Mouse (Mus musculus) embryonic facial prominence, embryonic 13.5 days (tissue): ENCODE data around the gene Lhfp. TPM values are rescaled to one million over a fixed set of nuclear protein-coding genes. Genes with fewer than 3 reads are reported as not detected.
"Not testable (repeated sequence)": the region's sequence is repeated elsewhere in the genome, so short reads cannot be mapped to it uniquely, and the experiment has no call there.

Experiments used
- ATAC-seq: fragments of 200-750 bp; cut with Nextera tagmentation; 2 replicates; pipeline ENCODE4 v1.8.0; 2017; ENCODE audit warnings: low read depth; ENCODE audit not compliant: insufficient number of reproducible peaks, insufficient read depth, low FRiP score, low TSS enrichment
- H3K27ac ChIP-seq: fragments of 300-500 bp; sonication (generic); 2 replicates; pipeline ENCODE4 v1.5.1; 2015; ENCODE audit warnings: moderate library complexity, mild to moderate bottlenecking, inconsistent platforms
- H3K27me3 ChIP-seq: fragments of 300-500 bp; sonication (generic); 2 replicates; pipeline ENCODE4 v1.6.1; 2015; ENCODE audit warnings: mild to moderate bottlenecking, inconsistent platforms
- H3K36me3 ChIP-seq: fragments of 300-500 bp; sonication (generic); 2 replicates; pipeline ENCODE4 v1.6.1; 2015; ENCODE audit warnings: mild to moderate bottlenecking, inconsistent platforms
- H3K4me1 ChIP-seq: fragments of 300-500 bp; sonication (generic); 2 replicates; pipeline ENCODE4 v1.6.1; 2015; ENCODE audit warnings: inconsistent platforms
- H3K4me2 ChIP-seq: fragments of 300-500 bp; sonication (generic); 2 replicates; pipeline ENCODE4 v1.6.1; 2015; ENCODE audit warnings: moderate library complexity, mild to moderate bottlenecking, inconsistent platforms
- H3K4me3 ChIP-seq: fragments of 300-500 bp; sonication (generic); 2 replicates; pipeline ENCODE4 v1.5.1; 2015; ENCODE audit warnings: mild to moderate bottlenecking, inconsistent platforms
- H3K9ac ChIP-seq: fragments of 300-500 bp; sonication (generic); 2 replicates; pipeline ENCODE4 v1.6.1; 2015; ENCODE audit warnings: mild to moderate bottlenecking, inconsistent platforms
- H3K9me3 ChIP-seq: fragments of 300-500 bp; sonication (generic); 2 replicates; pipeline ENCODE4 v1.6.1; 2016; ENCODE audit warnings: inconsistent platforms
- WGBS: fragments of 180-500 bp; shearing (Covaris S2); methylation state at CpG from one replicate; pipeline ENCODE4 v1.1.7; 2015; ENCODE audit warnings: mixed read lengths; 5-methylcytosine and 5-hydroxymethylcytosine counted together
- polyA plus RNA-seq: library from polyadenylated mRNA; unstranded; fragments of >200 nt; fragmentation: Nextera tagmentation; extraction: Ambion mirVana; gene quantifications from 2 replicates; pipeline ENCODE4 v1.2.1, GENCODE M21; 2015

The Lhfp gene
- polyA plus RNA-seq, 1 experiment from 2014 or later = 44.7 TPM

DNA sequence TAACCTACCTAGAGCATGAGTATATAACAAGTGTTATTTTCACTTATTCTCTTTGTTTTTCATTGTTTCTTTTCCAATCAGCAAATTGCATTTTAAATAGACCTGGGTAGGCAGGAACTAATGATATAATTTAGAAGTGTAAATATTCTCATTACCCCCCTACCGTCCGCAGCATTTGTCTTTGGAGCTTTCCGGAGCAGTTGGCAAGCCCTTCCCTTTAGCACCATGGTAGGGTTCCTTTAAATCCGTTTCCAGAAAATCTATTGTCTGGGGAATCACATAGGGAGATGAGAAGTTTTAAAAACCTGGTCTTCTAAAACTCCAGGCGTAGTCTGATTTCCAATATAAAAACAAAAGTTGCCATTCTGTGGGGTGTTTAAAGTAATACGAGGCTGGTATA, 59.5 kb downstream of the Lhfp start:
- Histone ChIP-seq H3K36me3 (no peaks in the 10 kb centered on the region), H3K27me3 (no peaks in the 10 kb centered on the region), H3K27ac (no peak overlapping the region), H3K9me3 (no peaks in the 10 kb centered on the region), H3K4me3 (no peak overlapping the region), H3K9ac (no peak overlapping the region), H3K4me2 (no peak overlapping the region), H3K4me1 (peaks cover 27% of the 10 kb centered on the region)
- ATAC-seq = no peak
- WGBS = 70% methylated on average over 6 of the region's 6 CpGs

DNA sequence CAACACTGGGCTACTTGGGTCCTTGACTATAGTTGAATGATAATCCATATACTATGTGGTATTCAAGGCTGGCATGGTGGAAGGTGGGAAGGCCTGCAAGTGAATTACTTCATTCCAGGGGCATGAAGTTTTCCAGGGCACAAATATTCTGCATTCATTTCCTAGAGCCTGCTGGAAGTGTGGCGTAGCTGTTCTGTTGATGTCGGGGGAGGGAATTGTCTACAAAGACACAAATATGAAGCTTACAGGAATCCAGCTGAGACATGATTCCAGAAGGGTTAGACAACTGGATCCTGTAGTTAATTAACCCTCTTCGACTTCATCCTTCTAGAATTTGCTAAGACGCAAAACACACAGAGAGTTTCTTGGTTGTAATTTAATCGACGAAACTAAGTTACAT, 60.4 kb downstream of the Lhfp start:
- WGBS = 29% methylated on average over 6 of the region's 6 CpGs
- Histone ChIP-seq H3K27me3 (no peaks in the 10 kb centered on the region), H3K4me3 (no peak overlapping the region), H3K9ac (no peak overlapping the region), H3K9me3 (no peaks in the 10 kb centered on the region), H3K27ac (no peak overlapping the region), H3K36me3 (no peaks in the 10 kb centered on the region), H3K4me1 (peaks cover 27% of the 10 kb centered on the region), H3K4me2 (no peak overlapping the region)
- ATAC-seq = no peak

DNA sequence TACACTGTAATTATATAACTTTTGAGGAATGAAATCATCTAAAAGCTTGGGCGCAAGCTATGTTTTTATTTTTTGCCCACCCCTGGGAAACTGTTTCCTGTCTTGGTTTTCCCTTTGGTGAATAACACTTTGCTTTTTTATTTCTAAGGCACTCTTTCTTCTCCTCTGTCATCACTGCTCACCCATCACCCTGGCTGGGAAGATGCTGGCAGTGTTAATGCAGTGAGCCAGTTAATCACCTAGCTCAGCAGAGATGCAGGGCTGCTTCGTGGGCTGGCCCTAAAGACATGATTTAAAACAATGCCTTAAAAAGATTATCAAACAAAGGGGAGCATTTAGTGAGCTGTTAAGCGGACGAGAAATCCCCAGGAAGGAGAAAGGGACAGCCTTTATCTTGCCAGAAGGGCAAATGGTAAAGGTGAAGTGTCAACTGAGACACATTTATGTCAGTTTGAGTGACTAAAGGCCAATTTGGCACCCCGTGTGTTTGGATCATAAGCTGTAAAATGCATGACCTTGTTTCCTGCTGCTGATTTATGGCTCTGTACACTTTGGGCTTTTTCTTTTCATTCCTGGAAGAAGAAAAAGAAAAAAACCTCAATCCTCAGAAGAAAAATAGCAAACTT, 60.9 kb downstream of the Lhfp start:
- peaks cover 27% of the 10 kb centered on the region for H3K4me1 ChIP-seq
- H3K4me2 ChIP-seq = no peak overlapping the region
- no peak for ATAC-seq

DNA sequence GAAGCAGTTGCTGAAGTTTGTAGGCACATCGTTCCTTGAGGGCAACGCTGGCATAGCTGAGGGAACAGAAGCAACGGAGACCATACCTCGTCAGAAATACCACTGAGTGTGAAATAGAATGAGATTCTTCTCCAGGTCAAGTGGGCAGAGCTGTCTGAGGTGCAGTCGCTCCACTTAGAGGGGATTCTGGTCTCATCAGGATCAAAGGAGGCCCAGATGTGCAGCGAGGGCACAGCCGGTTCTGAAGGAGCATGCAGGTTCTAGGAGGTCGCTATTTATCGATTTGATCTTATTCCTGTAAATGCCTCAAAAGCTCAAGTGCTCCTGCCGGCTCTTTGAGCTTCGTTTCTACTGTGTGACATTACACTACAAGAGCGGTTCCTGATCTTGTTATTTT, 61.4 kb downstream of the Lhfp start:
- Histone ChIP-seq H3K4me2 (no peak overlapping the region), H3K9ac (no peak overlapping the region), H3K36me3 (no peaks in the 10 kb centered on the region), H3K4me3 (no peak overlapping the region), H3K27me3 (no peaks in the 10 kb centered on the region), H3K4me1 (peaks cover 27% of the 10 kb centered on the region), H3K27ac (no peak overlapping the region), H3K9me3 (no peaks in the 10 kb centered on the region)
- ATAC-seq = no peak
- 40% methylated on average over 12 of the region's 12 CpGs for WGBS

More for the DNA sequence above, 60.9 kb downstream of the Lhfp start:
- no peak overlapping the region for H3K4me3 ChIP-seq
- H3K36me3 ChIP-seq = no peaks in the 10 kb centered on the region
- H3K9me3 ChIP-seq = no peaks in the 10 kb centered on the region
- no peaks in the 10 kb centered on the region for H3K27me3 ChIP-seq
- no peak overlapping the region for H3K27ac ChIP-seq
- WGBS = 24% methylated on average over 5 of the region's 5 CpGs
- no peak overlapping the region for H3K9ac ChIP-seq

DNA sequence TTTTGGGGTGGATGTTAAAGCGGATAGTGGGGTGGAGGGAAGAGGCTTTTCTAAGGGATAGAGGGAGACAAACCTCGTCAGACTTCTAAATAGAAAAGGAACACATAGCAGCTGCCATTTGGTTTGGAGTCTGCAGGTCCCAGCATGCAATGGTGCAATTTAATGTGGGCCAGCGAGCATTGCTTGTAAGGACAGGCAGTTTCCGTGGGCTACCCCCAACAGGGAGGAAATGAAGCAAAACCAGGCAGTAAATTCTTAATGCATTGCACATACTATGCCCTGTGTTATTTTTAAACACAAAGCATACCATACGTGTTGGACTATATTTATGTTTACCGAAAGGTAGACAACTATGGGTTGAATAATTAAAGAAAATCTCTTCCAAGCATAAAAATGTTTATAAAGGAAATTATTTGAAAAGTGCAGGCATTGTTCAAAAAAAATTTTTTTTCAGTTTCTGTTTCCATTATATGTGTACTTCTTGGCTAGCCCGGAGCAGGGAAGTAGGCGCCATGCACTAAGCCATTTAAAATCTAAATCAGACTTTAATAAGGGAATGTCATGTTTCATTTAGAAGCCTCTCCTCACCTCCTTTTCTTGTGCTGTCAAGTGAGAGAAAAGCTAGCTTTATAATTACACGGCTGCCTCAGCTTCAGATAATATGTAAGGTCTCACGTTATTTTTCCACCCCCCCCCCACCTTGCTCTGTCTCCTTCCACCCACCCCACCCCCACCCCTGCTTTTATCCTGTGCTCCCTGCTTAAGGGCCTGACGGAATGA, 67.5 kb downstream of the Lhfp start:
- H3K9ac ChIP-seq = no peak overlapping the region
- peaks cover 13% of the 10 kb centered on the region; the same call in 1 of the 2 replicates for H3K4me1 ChIP-seq
- WGBS = 38% methylated on average over 11 of the region's 11 CpGs
- no peak for ATAC-seq
- H3K4me2 ChIP-seq = no peak overlapping the region; the same call in 1 of the 2 replicates
- H3K27ac ChIP-seq = peak overlapping the region; percentile 11; the same call in 1 of the 2 replicates
- no peaks in the 10 kb centered on the region for H3K27me3 ChIP-seq
- peaks cover 5% of the 10 kb centered on the region; the same call in 1 of the 2 replicates for H3K9me3 ChIP-seq
- no peaks in the 10 kb centered on the region for H3K36me3 ChIP-seq
- no peak overlapping the region for H3K4me3 ChIP-seq

DNA sequence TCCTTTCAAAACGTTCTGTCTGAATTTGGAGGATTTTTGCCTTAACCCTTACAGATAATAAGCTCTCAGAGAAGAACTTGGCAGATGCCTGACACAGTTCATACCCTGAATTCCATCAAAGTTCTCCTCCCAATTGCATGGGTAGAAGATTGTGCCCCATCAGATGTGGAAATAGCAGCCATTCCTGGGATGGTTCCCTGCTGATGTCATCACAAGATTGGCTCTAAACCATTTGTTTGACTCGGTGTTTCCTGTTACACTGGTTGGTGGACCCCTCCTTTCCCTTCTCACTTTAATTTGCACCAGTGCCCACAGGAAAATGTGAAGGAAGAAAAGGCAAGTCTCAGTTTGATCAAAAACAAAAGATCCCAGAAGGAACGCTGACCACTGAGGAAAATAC, 68.6 kb downstream of the Lhfp start:
- H3K27ac ChIP-seq = no peak overlapping the region
- WGBS = 9% methylated on average over 3 of the region's 3 CpGs
- no peak overlapping the region for H3K4me2 ChIP-seq
- H3K36me3 ChIP-seq = no peaks in the 10 kb centered on the region
- no peak overlapping the region for H3K9ac ChIP-seq
- peaks cover 5% of the 10 kb centered on the region; the same call in 1 of the 2 replicates for H3K9me3 ChIP-seq
- peaks cover 13% of the 10 kb centered on the region; the same call in 1 of the 2 replicates for H3K4me1 ChIP-seq
- H3K4me3 ChIP-seq = no peak overlapping the region
- ATAC-seq = no peak
- H3K27me3 ChIP-seq = no peaks in the 10 kb centered on the region

DNA sequence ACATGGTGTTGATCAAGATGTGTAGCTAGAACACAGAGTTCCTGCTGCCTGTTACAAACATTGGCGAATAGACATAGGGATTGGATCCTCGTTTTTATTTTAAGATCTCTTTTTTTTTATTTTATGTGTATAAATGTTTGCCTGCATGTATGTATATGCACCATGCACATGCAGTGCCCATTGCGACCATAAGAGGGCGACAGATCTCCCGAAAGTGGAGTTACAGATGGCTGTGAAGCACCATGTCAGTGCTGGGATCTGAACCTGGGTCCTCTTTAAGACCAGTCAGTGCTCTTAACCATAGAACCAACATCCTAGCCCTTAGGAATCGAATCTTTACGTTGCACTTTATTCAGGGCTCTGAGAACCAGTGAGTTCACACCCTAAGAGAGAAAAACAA, 70.7 kb downstream of the Lhfp start:
- H3K4me1 ChIP-seq = peaks cover 13% of the 10 kb centered on the region; the same call in 1 of the 2 replicates
- no peak overlapping the region for H3K9ac ChIP-seq
- H3K4me2 ChIP-seq = no peak overlapping the region
- 95% methylated on average over 7 of the region's 7 CpGs for WGBS
- H3K36me3 ChIP-seq = no peaks in the 10 kb centered on the region
- no peak overlapping the region for H3K4me3 ChIP-seq
- H3K27ac ChIP-seq = no peak overlapping the region
- no peaks in the 10 kb centered on the region for H3K27me3 ChIP-seq
- H3K9me3 ChIP-seq = peaks cover 5% of the 10 kb centered on the region; the same call in 1 of the 2 replicates
- ATAC-seq = no peak

DNA sequence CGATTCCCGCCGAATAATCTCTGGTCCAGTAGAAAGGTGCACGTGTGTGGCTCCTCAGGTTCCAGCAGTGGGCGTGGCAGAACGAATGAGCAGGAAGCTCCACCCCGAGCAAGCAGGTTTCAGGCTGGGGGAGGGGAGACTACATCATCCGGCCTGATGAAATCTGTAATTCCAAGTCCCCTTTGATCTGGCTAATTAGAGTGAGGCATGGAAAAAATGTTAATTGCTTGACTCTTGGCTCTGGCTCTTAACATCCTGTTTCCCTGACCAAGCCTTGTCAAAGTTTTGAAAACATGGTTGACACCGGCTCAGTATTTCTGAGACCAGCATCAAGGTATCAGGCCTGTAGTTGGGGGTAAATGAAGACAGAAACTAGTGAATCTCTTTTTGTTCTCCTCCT, 77.4 kb downstream of the Lhfp start:
- H3K27me3 ChIP-seq, H3K9me3 ChIP-seq, H3K27ac ChIP-seq, H3K4me1 ChIP-seq, H3K36me3 ChIP-seq, ATAC-seq, H3K4me2 ChIP-seq, H3K9ac ChIP-seq, H3K4me3 ChIP-seq: not testable (repeated sequence)
- 47% methylated on average over 5 of the region's 9 CpGs for WGBS

DNA sequence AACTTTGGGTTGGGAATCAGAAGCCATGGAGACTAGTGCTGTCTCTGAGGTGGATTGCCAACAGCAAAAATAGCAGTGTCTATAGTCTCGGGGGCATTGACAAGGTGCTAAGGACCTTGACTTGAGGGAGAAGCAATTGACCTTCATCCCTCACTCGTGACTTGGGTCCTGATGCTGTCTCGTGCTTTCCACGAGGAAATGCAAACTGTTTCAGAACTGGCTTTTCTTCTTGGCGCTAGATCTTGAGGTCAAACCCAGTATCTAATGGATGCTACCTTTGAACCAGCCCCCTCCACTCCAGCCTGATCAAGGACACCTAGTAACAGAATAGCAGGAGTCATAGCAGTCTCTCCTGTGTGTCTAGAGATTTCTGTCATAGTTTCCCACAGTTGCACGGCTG, 78.7 kb downstream of the Lhfp start:
- Histone ChIP-seq H3K4me2 (no peak overlapping the region), H3K27ac (no peak overlapping the region), H3K27me3 (no peaks in the 10 kb centered on the region), H3K36me3 (no peaks in the 10 kb centered on the region), H3K4me1 (no peaks in the 10 kb centered on the region), H3K9me3 (no peaks in the 10 kb centered on the region), H3K9ac (no peak overlapping the region), H3K4me3 (no peak overlapping the region)
- 89% methylated on average over 6 of the region's 6 CpGs for WGBS
- ATAC-seq = no peak

DNA sequence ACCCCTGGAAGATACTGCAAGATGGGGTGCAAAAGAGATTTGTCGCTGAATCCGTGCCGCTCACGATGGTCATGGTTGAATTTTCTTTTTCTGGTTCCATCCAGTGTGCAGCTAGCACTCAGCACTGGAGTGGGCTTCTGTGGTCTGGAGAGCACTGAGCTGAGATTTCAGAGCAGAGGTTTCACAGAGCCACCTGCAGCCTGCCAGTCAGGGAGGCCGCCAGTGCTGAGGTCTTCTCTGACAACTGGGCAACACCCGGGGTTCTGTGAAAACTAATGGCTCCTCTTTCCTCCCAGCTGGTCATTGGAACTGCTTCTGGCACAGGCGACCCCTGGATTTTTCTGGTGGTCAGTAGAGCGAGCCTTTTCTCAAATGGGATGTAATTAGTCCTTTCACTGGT, 84.2 kb downstream of the Lhfp start:
- Histone ChIP-seq H3K9ac (no peak overlapping the region), H3K9me3 (no peaks in the 10 kb centered on the region), H3K27me3 (no peaks in the 10 kb centered on the region), H3K27ac (no peak overlapping the region), H3K36me3 (no peaks in the 10 kb centered on the region), H3K4me3 (no peak overlapping the region), H3K4me2 (no peak overlapping the region), H3K4me1 (no peaks in the 10 kb centered on the region)
- no peak for ATAC-seq
- 82% methylated on average over 8 of the region's 8 CpGs for WGBS

DNA sequence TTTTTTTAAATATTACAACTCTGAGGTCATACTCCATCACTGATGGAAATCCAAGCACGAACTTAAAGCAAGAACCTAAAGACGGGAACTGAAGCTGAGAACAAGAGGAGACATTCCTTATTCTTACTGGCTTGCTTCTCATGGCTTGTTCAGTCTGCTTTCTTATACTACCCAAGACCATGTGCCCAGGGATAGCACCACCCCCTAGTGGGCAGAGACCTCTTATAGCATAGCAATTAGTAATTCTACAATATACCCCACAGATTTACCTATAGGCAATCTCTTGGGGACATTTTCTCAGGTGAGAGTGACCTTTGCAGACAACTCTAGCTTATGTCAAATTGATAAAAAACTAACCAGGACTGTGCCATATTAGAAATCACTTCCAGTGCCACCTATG, 97.5 kb downstream of the Lhfp start:
- no peak overlapping the region for H3K27ac ChIP-seq
- no peaks in the 10 kb centered on the region for H3K4me1 ChIP-seq
- H3K4me3 ChIP-seq = no peak overlapping the region
- H3K9ac ChIP-seq = no peak overlapping the region
- H3K9me3 ChIP-seq = no peaks in the 10 kb centered on the region
- no peak for ATAC-seq
- H3K4me2 ChIP-seq = no peak overlapping the region
- H3K27me3 ChIP-seq = no peaks in the 10 kb centered on the region
- WGBS = 94% methylated on average over 2 of the region's 2 CpGs
- H3K36me3 ChIP-seq = no peaks in the 10 kb centered on the region

DNA sequence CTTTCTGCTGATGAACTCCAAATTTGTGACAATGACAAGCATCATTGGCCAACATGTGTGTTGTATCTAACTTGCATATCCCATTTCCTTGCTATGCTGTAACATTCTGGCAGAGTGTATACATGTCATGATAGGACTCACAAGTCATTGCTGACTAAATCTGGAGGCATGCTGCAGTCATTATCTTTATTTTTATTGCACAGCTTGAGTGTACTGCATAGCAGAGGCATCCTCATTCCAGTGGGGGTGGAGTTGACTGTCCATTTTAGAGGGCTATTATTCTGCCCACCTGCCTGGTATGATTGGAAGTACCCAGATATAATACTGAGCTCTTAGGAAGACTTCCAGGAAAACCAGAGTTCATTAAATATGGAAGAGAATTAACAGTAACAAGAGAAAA, 97.9 kb downstream of the Lhfp start:
- Histone ChIP-seq H3K4me2 (no peak overlapping the region), H3K4me3 (no peak overlapping the region), H3K4me1 (no peaks in the 10 kb centered on the region), H3K9me3 (no peaks in the 10 kb centered on the region), H3K9ac (no peak overlapping the region), H3K36me3 (no peaks in the 10 kb centered on the region), H3K27me3 (no peaks in the 10 kb centered on the region), H3K27ac (no peak overlapping the region)
- no peak for ATAC-seq
